Mouse (Mus musculus) adrenal gland, postnatal 10 days (tissue): ENCODE results near the gene Armc8. TPM values are rescaled to one million over a fixed set of nuclear protein-coding genes. Genes with fewer than 3 reads are reported as not detected.
A peak's percentile ranks its signal among the peaks of the same experiment; 100 is the strongest.

ENCODE experiments used
- DNase-seq: peaks from one replicate; pipeline ENCODE4 v3.0.0; 2021; ENCODE audit warnings: mixed read lengths
- total RNA-seq, 2 experiments: library from RNA; stranded (reverse); gene quantifications; 2 replicates each; pipeline ENCODE4 v1.2.3; 2021

The Armc8 gene
- total RNA-seq, 2 experiments from 2014 or later = 18.7 to 26.4 TPM

DNA sequence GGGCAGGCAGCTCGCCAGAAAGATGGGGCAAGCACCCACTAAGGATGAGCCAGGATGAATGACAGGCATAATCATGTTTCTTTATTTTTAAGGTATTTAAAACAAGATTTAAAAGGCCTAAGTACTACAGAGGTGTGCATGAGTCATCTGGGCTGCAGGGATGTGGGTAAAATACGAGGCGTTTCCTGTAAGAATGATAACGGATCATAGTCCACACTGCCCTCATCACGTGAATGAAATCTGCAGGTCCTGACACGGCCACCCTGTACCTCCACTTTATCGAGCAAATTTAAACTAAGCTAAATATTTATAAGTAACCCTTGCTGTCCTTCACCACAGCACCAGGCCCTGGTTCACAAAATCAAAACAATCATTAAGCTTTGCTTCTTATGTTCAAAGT is 62.8 kb downstream of the Armc8 start:
- DNase-seq = no peak

DNA sequence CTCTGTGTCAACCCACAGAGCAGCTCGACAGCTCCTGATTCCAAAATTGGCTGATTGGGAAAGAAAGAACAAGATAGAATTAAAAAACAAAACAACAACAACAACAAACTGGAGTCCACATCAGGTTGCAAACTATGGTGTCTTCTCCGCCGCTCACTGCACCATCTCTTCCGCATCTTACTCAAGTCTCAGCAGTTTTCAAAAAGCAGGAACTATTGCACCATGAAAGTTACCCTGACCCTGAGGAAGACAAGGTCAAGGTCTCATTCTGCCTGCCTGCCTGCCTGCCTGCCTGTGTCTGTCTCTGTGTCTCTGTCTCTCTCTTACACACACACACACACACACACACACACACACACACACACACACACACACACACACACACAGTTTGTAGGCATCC is 69.4 kb downstream of the Armc8 start:
- no peak for DNase-seq

DNA sequence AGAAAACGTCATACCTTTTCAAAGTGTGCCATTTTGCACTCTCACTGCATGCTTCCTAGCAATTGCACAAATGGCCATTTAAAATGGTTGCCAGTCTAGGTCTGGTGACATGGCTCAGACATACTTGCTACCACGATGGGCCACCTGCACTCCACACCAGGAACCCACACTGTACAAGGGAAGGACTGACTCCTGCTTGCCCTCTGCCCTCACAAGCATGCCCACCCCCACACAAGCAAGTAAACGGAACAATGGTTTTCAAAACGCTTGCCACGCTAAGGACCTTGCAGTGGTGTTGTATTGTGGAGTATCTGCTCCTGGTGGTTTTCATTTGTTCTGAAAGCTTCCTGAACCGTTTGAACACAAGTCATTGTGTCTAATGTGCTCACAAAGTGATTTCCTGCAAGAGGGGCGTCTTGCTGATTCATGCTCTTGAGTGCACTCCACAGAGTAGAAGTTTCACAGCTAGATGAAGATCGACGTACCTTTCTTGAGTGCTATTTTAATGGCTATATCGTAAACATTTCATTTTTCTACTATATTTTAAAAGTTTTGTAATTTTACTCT is 76.0 kb downstream of the Armc8 start:
- no peak for DNase-seq

DNA sequence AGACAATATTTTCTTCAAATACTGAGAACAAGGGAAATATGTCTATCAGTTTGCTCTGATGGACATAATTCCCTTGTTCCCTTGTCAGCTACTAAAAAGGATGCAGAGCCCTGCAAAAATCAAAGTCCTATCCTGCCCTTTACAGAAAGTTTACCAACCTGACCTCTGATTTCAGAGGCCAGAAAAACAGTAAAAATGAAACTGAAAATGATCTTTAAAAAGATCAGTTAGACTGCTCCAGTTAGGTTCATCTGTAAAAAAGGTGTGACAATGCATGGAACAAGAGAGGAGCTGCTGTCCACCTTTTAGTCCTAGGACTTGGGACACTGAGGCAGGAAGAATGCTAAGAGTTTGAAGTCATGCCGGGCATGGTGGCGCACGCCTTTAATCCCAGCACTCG is 77.6 kb downstream of the Armc8 start:
- DNase-seq = no peak

DNA sequence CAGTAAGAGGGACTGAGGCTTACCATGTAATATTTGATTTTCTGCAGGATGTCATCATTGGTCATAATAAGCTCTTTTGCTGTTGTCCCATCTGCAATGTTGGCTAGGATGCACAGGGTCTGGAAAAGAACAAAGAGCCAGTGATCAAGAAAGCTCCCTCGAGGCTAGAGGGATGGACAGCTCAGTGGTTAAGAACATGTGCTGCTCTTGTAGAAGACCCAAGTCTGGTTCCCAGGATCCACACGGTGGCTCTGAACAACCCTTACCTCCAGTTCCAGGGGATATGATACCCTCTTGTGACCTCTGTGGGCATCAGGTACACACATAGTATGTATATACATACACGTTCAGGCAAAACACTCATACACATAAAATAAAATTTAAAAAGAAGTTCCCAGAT is 80.9 kb downstream of the Armc8 start:
- DNase-seq = no peak

DNA sequence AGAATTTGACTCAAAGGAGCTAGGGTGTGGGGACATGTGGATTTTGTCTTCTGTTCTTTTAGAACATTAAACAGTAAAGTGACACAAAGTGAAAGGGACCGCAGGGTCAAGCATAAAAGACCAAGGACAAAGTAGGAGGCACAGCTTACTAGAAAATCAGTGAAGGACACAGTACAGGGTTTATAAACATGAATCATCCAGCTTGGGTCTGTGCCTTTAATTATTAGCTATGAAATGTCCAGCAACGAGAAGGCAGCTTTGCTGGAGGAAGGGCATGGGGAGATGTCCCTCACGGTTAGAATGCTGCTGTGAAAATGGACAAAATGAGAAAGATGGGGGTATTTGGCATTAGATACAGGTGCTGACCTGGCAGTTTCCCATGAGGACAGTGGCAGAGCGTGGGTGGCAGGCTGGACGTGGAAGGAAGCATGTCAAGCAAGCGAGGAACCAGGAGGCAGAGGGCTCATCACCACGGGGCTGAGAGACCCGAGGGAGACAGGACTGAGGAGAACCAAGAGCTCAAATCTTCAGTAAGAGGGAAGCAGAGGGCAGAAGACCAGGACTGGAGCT is 81.5 kb downstream of the Armc8 start:
- no peak for DNase-seq

DNA sequence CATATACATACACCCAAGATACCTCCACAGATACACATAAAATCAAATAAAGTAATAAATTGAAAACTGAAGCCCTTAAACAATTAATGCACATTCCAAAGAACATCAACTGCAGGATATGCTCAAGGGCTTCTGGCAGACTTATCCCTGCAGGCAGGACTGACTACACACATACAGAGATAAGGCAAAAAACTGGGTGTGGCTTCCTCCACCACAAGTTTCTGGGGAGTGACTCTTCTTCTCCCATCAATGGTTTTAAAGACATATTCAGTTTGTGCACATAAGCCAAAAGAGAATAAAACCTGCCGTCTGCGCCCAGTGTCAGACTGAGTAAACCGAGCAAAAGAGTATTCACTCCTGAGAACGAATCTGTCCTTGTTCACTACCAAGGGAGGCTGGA is 83.6 kb downstream of the Armc8 start:
- no peak for DNase-seq

DNA sequence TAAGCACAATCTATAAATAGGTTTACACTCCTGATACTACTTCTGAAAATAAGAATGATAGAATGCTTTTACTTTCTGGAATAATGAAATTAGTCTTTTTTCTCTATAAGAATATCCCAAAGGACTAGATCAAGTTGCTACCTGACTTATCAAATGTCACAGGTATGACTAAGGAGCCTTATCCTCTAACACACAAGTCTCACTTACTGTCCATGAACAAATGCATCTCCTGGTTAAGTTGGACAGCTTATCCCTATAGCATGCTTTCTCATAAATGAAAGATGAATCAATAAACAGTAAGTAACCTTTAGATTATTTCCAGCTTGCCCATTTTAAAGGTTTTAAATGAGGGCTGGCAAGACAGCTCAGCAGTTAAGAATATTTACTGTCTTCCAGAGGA is 84.1 kb downstream of the Armc8 start:
- DNase-seq = no peak

DNA sequence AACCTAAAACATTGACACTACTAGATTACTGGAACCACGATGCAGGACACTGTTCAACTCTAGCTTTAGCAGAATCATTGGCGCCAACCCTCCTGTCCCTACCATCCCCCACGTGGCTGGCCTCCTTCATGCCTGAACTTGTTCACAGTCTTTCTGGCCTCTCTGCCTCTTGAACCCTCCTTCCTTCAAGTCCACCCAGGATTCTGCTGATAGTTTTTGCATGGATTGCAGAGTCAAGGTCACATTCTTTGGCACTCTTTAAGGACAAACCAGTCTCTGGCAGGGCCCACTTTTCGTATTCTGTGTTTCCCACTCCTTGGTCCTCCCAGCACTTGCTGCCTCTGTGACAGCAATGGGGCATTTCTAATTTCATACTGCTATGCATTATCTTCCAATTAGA is 85.5 kb downstream of the Armc8 start:
- peak; percentile 55 for DNase-seq

DNA sequence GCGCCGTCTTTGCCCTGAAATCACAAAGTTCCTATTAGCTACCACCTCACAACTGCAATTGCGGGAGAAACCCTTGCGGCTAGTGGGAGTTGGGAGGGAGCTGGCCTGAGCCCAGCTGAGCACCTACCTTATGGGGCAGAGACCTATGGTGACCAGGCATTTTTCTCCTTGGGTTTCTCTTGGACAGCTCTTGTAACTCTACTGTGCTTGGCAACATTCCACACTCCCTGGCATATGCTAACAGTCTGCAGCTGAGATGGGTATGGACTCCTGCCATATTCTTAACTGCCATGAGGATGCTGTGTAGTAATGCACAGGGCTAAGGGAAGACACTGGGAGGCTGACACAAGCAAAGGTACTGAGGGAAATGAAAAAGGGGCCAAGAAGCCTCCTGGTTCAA is 87.9 kb downstream of the Armc8 start:
- DNase-seq = peak; percentile 33

DNA sequence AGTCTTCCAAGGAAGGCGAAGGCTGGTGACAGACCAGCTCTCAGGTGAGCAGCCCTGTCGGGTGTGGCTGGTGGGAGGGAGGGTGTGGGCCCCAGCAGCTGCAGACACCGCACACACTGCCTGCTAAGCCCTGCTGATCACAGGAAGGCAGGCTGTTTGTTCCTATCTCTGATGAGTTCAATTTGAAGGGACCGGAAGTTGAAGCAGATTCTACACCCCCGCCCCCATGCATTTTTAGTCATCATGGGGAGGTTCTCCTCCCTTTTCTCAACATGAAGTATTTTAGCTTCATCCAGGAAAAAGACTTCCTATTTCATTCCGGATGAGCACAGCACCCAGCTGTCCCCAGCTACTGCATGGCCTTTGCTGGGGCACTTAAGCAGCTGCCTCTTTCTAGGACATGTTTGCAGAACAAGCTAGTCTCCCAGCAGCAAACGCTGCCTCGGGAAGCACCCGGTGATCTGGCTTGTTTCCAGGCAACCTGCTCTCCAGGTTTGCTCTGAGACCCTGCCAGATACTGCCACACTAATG is 89.5 kb downstream of the Armc8 start:
- DNase-seq = no peak

DNA sequence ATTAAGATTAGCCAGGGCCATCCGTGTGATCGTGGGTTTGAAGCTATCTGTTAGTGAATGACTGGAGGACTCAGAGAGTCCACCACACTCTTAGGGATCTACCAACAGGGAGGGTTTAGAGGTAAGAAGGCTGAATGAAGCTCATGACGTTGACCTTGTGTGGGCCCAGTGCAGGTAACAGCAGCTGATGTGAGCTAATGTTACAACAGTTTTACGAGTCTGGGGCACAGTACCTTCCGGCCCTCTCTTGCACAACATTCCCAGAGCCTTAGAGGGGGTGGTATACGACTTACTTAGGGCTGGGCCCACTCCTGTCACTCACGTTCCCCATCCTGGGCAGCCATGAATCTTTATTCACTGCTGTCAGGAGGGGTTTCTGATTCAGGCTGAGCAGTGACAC is 97.4 kb downstream of the Armc8 start:
- no peak for DNase-seq

DNA sequence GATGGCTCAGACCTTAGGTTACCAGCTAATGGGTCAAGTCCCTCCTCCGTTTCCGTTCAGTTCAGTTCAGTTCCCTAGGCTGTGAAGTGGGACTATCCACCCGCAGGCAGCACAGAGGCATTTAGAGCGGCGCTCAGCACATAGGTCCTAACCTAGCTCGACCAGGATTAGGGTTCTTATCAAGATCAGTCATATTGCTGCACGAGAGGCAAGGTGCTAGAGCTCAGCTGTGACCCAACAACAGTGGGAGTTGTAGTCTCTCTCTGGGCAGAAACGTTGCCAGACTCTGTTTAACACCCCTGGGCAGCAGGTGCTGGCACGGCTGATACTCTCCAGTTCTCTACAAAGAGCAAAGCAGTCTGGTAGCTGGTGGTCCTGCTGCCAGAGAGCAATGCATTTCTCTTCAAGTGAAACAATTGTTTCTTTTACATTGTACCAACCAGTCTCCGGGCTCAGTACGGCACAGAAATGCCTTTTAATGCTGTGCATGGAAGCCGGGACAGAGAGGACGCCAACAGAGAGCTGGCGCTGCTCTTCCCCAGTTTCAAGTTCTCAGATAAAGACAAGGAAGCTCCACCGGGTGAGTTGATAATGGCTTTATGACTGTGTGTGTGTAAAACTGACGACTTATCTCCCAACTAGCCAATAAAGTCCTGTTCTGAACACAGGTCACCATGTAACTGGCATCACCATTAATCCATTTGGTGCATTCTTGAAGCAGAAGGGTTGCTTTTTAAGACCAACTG is 98.2 kb downstream of the Armc8 start:
- no peak for DNase-seq

DNA sequence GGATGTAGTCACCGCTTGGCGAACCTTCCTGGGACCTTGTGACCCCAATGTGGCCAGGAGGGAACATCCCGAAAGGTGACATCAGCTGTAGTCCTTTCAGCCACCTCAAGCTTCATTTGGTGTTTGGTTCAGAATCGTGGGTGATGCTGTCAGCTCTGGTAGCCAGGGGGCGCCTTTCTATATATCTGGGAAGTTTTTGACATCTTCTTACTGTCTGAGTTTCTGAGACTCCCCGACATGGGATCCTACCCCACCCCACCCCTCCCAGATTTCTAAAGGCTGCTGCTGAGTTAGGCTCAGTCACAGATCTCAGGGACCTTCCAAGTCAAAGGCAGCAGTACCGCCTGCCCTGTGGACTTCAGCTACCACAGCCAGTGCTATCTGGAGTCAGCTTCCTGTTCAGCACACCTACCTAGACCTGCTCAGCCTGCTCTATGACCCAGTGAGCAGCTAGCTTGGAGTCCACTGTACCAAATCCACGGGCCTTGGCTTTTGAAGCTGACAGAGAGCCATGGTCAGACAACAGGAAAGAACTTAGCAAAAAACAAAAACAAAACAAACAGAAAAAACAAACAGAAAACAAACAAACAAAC is 98.9 kb downstream of the Armc8 start:
- DNase-seq = peak; percentile 61

DNA sequence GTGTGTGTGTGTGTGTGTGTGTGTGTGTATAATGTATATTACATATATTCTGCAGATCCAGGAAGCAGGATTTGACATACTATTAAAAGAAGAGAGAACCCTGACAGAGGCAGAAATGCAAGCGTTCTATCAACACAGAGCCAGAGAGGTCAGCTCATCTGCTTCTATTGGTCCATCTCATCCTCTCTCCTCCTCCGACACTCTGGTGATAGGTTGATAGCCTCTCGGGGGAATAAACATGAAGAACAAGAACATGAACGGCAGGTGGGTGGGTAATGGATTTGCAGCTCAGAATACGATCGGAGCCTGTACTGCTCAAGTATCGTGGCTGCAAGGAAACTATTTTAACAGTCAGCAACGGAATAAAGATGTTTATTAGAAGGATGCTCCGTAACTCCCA is 100.1 kb downstream of the Armc8 start:
- no peak for DNase-seq

DNA sequence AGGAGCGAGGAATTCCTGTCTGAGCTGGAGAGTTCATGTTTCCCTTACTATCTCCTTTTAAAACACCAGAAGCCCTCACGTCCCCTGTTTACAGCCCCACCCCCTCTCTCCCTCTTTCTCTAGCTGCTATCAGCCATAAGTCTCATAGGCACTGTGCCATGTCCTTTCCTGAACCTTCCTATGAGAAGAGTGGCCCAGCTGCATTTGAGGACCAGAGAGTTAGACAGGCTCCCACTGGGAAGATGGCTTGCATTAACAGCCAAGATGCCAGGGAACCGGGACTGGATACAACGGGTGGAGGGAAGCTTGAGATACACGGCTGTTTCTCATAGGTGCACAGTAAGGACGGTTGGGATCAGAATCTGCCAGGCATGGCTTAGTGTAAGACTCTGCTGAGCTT is 103.8 kb downstream of the Armc8 start:
- DNase-seq = no peak

DNA sequence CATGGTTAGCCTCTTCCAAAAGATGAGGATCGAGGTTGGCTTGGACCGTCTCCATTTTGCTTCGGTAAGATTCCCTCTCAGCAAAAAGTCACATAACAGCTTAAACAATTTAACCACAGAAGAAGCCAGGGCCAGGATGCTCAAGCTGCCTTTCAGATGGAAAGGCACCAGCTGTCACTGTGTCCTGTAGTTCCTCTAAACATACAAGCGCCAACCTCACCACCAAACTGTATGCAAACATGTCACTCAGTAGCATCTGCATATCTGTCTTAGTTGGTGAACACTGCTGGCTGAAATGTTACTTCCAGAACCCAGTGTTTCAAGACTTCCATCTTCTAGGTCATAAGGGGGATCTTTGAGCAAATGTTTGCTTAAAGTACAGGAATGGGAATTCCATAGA is 109.0 kb downstream of the Armc8 start:
- no peak for DNase-seq

DNA sequence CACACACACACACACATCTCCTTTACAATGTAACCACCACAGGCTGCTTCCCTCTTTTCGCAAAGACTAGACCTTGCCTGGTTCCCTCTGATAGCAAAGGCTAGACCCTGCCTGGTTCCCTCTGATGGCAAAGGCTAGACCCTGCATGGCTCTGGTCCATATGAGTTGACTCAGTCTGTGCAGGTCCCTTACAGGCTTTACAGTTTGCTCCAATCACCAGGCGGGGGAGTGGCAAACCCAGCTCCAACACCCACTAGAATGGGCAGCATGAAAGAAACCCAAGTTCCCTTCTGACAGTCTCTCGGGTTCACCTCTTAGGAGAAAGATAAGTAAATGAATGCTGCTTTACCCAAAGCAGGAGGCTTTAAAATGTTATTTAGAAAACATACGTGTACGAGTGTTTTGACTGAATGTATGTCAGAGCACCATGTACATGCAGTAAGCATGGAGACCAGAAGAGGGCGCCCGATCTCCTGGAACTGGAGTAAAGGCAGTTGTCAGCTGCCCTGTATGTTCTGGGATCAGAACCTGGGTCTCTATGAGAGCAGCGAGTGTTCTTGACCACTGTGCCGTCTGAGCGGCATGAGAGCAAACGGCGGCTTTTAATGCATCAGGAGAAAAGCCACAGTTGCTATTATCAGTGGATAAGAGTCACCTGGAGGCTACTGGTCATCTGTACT is 110.0 kb downstream of the Armc8 start:
- DNase-seq = peak; percentile 85

DNA sequence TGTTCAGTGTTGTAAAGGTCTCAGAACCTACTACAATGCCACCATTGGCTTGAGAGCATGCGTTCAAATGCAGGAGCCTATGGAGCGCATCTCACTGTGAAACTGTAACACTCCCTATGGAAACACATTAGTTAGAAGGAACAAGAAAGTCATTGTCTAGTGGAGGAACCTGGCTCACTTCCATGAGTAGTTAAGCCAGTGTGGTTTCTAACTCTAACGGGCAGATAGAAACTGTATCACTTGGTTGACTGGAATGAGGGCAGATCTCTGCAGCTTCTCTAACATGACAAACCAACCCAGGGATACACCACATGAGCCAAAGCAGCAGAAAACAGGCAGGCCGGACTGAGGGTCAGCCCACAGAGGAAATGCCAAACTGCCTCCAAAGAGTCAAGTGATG is 114.5 kb downstream of the Armc8 start:
- no peak for DNase-seq

DNA sequence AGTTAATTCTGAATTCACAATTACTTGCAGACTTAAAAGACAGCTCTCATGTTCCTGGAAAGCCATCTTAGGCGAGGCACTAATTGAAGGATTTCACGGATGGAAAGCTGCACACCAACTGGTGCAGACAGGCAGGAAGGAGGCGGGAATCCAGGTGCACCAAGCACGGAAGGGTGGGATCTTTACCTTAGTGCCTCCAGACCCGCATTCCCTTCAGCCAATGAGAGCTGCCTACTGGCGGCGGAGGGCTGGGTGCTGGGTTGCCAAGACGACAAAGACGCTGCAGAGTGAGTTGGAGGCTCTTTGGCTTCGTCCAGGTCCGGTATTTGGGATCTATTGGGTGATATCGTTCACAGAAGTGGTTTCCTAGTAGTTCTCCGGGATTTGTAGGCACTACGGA is 117.5 kb downstream of the Armc8 start, which contains the start of gene Nme9:
Nme9 (plus strand) TSS at position 315 of the 400 bp plus-strand sequence.
- no peak for DNase-seq

DNA sequence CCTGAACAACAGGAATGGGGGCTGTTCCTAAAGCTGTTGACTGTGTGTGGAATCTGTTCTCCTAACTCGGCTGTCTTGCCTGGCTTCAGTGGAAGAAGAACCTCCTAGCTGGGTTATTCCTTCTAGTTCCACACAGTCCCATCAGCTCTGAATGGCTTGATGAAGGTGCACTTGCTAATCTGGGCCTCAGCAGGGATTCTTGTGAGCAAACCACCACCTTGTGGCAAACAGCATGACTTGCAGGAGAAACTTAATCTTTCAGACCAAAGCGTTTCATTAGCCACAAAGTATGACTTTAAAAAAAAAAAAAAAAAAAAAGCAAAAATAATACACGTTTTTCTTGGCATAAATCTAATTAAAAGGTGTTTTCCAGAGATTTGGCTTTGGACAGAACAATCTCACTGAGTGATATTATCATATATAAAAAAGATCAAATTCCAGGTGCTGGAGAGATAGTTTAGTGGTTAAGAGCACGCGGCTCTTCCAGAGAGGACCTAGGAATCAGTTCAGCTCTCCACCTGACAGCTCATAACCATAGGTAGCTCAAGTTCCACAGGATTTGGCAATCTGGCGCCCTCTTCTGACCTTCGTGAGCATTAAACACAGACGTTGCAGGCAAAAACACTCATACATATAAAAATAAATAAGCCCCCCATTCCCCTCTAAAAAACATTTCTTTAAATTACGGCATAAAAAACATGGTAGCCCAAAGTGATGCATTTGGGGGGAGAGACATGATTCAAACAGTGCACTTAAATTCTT is 118.6 kb downstream of the Armc8 start:
- peak; percentile 28 for DNase-seq

DNA sequence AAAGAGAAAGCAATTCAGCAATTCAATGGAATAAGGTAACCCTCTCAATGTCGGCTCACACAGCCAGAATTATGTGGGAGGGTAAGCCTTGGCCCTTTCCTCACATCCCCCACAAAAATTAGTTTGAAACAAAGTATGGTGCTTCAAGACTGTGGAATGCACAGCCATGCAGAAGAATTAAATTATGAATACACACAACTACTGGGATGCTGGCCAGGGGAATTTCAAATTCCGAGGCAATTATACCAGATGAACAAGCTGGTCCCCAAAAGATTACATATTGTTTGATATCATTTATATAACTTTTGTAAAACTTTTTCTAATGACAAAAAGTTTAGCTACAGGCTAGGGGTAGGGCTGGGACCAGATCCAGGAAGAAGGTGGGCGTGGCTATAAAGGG is 121.4 kb downstream of the Armc8 start:
- no peak for DNase-seq
